Mouse (Mus musculus) monocyte, adult 2 months (primary cell): Measurements from ENCODE around the gene Olfr1158.
"Not testable (repeated sequence)": the region's sequence is repeated elsewhere in the genome, so short reads cannot be mapped to it uniquely, and the experiment has no call there.

Source experiments
- DNase-seq, 2 experiments: peaks; one replicate each; pipeline ENCODE4 v3.0.0; 2022; ENCODE audit warnings: low spot score in 2 of 2, low read depth in 1 of 2

Olfr1158 gene

DNA sequence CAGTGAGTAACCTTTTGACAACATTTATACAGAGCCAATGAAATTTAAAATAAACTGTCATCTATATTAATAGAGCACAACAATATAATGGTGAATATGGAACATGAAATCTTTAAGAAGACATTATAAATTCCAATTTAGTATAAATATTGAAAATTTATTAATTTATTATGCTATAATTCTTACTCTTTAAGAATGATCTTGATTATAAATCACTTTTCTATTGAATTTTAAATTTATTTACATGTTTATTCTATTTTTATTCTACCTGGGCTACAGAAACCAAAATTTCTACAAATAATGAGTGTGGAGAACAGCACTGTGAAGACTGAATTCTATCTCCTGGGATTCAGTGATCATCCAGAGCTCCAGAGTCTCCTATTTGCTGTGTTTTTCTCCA, at the start of gene Olfr1158:
Olfr1158 (plus strand) TSS at position 301 of the 400 bp plus-strand sequence.
- DNase-seq: no peak

DNA sequence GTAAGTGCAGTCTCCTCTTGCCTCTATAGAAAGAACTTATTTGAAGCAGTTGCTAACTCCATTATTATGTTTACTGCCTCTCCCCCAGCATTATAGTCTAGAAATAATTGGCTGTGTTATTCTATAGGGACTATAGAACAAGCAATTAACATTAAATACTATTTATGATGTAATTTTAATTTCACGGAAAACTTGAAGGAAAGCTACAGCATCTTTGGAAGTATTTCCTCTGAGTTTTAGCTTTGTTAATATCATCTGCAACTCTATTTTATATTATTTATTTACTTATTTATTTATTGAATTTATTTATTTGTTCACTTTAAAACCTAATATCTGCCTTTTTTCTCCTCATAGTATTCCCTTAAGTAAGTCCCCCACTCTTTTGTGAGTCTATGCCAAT, 44.9 kb upstream of the Olfr1158 start, which contains the start of gene Olfr1155:
Olfr1155 (minus strand) TSS at position 101 of the 400 bp plus-strand sequence.
- no peak for DNase-seq

DNA sequence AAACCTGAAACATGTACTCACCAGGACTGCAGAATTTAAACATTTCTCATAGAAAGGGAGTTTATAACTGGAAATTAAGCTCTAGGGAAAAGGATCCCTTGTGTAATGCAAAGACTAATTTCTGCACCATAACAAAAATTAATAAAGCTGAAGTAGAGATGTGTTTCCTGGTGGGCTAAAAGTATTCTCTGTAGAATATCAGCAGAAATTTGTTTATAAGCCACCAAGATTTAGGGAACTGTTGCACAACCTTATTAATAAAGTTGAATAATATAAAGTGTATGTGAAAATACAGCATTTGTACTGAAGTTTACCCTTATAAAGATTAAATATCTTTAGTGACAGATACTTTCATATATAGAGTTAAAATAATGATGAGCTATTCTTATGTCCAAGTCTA, 36.9 kb upstream of the Olfr1158 start, which contains the start of gene Olfr1156:
Olfr1156 (minus strand) TSS at position 101 of the 400 bp plus-strand sequence.
- no peak for DNase-seq

DNA sequence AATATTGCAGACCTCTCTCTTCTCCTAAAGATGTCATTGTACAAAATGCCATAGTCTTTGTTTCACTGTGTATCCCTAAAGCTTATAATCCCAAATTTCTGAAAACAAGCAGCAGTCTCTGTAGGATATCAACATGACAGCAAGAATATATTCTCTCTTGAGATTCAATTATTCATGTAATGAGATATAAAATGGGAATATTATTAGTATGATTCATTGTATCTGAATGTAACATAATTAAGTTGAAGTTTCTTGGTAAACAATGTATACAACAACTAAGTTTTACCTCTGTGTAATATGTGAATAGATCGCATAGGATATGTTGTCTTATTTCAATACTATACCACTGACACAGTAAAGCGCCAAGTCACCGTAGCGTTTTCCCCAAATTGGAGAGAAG, 21.7 kb upstream of the Olfr1158 start, which contains the start of gene Olfr1157:
Olfr1157 (minus strand) TSS at position 101 of the 400 bp plus-strand sequence.
- DNase-seq: no peak

DNA sequence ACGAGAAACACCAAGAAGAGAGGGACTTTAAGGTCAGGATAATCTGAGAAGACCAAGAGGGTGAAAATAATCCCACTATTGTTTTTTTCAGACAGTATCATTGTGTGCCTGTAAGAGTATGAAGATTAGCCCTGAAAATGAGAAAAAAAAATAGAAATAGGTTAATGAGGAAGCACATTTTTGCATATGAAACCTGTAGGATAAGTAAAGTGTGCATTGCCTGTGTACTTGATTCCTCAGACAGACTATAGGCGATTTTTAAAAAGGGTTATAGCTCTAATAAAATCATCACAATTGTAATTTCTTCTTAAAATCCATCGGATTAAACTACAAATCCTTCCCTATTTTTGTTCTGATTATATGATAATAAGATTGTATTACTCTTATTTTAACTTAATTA, 15.3 kb upstream of the Olfr1158 start, which contains the start of gene Olfr74:
Olfr74 (minus strand) TSS at position 101 of the 400 bp plus-strand sequence.
- DNase-seq: no peak

GRCm38 (mm10) chr2:88007515-88008318, 17.8 kb downstream of the Olfr1158 start, which contains the start of gene Olfr1160:
Gene Olfr1160, minus strand, starts transcription at chr2:88008268.
- DNase-seq: no peak

DNA sequence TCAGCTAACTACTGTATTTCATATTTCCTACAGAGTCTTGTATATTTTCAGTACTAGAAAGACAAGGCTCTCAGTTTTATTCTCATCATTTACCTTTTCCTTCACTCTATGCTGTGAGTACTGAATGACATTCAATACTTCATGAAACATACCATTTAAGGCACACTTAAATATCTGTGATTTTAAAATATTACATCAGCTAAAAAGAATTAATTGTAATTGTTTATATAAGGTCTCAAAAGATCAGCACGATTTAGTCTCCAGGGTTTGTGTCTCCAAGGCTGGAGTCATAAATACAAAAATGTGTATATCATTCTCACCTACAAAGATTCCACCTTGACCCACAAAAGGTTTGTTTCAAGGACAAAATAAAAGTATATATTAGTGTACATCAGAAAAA, 32.6 kb downstream of the Olfr1158 start, which contains the start of gene Olfr1161:
Olfr1161 (plus strand) TSS at position 301 of the 400 bp plus-strand sequence.
- not testable (repeated sequence) for DNase-seq

DNA sequence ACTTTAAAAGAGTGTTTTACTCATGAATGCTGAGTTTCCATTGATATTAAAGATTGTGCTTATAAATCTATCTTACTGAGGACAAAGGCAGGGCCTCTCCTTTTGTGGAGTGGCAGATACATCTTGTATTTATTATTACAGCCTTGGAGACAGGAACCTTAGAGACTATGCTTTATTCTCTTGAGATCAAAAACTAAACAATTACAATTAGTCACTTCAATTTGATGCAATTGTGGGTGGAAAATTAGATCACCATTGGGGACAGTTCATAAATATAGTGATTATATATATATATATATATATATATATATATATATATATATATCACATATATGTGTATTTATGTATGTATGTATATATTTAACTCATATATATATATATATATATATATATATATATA, 47.7 kb downstream of the Olfr1158 start, which contains the start of gene Olfr73:
Olfr73 (minus strand) TSS at position 101 of the 400 bp plus-strand sequence.
- DNase-seq: no peak
